14 mouse cellular contexts compared by ENCODE assay signal in genomic region chr17:52077951-52078350, GRCm38 (mm10).
"Had no signal": no experiment of that assay in that cellular context is flagged by ENCODE, and none has a peak within 500 bp of the region (broad histone marks: within the 10 kb centered on the region; RNA-seq: fewer than 3 reads in every experiment).

No protein-coding gene starts in this region.

- DNase-seq: lung, adult 18-20 months; lung, embryonic 14.5 days; lung, postnatal 10 days; lung, postnatal 4 days; right cerebral cortex, adult 18-20 months; right cerebral cortex, postnatal 25 days; spleen, adult 18-20 months; thymus, adult 18-20 months; thymus, postnatal 36 days had no signal

- H3K27me3 ChIP-seq: midbrain, embryonic 12.5 days; neural tube, embryonic 13.5 days; neural tube, embryonic 15.5 days had no signal

- H3K4me1 ChIP-seq: midbrain, embryonic 10.5 days; midbrain, embryonic 12.5 days; neural tube, embryonic 13.5 days; neural tube, embryonic 15.5 days had no signal

- H3K27ac ChIP-seq: midbrain, embryonic 10.5 days; midbrain, embryonic 12.5 days; neural tube, embryonic 13.5 days; neural tube, embryonic 15.5 days had no signal

- H3K4me3 ChIP-seq: midbrain, embryonic 10.5 days; midbrain, embryonic 12.5 days; myocyte; neural tube, embryonic 13.5 days; neural tube, embryonic 15.5 days had no signal

- H3K4me2 ChIP-seq: lung, embryonic 14.5 days; midbrain, embryonic 12.5 days; neural tube, embryonic 13.5 days; neural tube, embryonic 15.5 days had no signal

- H3K9me3 ChIP-seq: midbrain, embryonic 10.5 days; midbrain, embryonic 12.5 days; neural tube, embryonic 13.5 days; neural tube, embryonic 15.5 days had no signal

- H3K36me3 ChIP-seq: midbrain, embryonic 10.5 days; midbrain, embryonic 12.5 days; neural tube, embryonic 13.5 days; neural tube, embryonic 15.5 days had no signal

- H3K9ac ChIP-seq: lung, embryonic 14.5 days; midbrain, embryonic 12.5 days; neural tube, embryonic 13.5 days; neural tube, embryonic 15.5 days had no signal
